Comparison of ENCODE assay signal across 8 mouse cellular contexts in the genomic region with DNA sequence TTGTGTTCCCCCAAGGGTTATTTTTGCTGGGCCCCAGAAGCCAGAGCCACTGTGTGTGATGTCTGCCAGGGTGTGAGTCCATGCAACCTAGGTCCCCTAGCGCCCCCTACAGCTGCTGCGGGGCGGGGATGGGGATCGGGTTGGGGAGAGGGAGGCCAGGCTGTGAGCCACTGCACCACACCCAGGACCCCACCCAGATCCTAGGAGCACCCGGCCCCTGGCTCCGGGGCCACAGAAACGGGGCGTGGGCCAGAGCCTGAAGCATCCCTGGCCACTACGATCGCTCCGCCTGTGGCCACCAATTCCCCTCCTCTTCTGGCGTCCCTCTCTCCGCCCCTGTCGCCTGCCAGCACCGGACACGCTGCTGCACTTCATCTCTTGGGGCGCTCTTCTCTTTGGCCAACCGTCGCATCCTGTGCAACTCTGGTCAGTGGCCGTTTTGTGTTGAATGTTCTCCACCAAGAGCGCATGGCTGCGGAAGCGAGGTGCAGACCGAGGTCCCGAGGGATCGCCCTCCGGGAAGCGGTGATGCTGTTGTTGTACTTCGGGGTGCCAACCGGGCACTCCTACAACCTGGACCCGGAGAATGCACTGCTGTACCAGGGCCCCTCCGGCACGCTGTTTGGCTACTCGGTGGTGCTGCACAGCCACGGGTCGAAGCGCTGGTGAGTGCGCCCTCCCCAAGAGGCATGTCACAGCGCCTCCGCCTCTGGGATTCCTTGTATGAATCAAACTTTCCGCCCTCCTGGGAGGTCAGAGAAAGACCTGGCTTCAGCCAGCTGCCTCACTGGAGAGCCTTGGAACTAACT. TPM values are rescaled to one million over a fixed set of nuclear protein-coding genes. Genes with fewer than 3 reads are reported as not detected.
A peak's percentile ranks its signal among the peaks of the same experiment; 100 is the strongest.
DNase-seq lines count a peak whose midpoint lies in the region; ATAC-seq lines count a peak whose summit lies in the region.

Gene Itga4 (plus strand): TSS at position 235 of the 809 bp plus-strand sequence.

- H3K4me2 ChIP-seq in intestine, embryonic 14.5 days (ENCODE audit: low read length), result peak within 1 kb of the TSS; percentile 83

- H3K27ac ChIP-seq in intestine, embryonic 14.5 days (ENCODE audit: low read depth), result peak within 1 kb of the TSS; percentile 47

- H3K9ac ChIP-seq in intestine, embryonic 14.5 days (ENCODE audit: low read length), result peak within 1 kb of the TSS; percentile 37

- peak; percentile 84 for ATAC-seq in intestine, embryonic 14.5 days (replicated peaks; ENCODE audit: low FRiP score, low TSS enrichment, low read depth)
- ATAC-seq in megakaryocyte progenitor cell, adult 5-6 weeks (replicated peaks; ENCODE audit: poor library complexity), result peak; percentile 47

- intact Hi-C loops in left cerebral cortex, postnatal 14 days (cut with DNase I), result loop anchor here (5.0 to 10.0 kb wide), 2 partner anchors 298 to 1211 kb away; no protein-coding TSS in a partner anchor

- H3K27me3 ChIP-seq in intestine, embryonic 14.5 days (replicated peaks; ENCODE audit: control insufficient read depth, insufficient read depth, low read length), result no peaks in the 10 kb centered on the region

- H3K36me3 ChIP-seq in intestine, embryonic 14.5 days (ENCODE audit: control insufficient read depth, insufficient read depth, low read length), result no peaks in the 10 kb centered on the region

- DNase-seq in adrenal gland, postnatal 10 days, result peak; percentile 68
- peak; percentile 84 for DNase-seq in embryo, embryonic 11 days
- peak; percentile 71 for DNase-seq in gastrocnemius, postnatal 25 days
- peak; percentile 81 for DNase-seq in intestine, embryonic 14.5 days (ENCODE audit: low spot score)
- DNase-seq in left cerebral cortex, postnatal 14 days (ENCODE audit: low spot score in 2 of 2), result peak; percentile 49 to 69
- DNase-seq in right cerebral cortex, postnatal 10 days (ENCODE audit: low spot score in 2 of 2), result peak; percentile 58 to 71
- DNase-seq in urinary bladder, postnatal 36 days (ENCODE audit: low spot score in 2 of 2), result peak; percentile 16 to 42

- no peaks in the 10 kb centered on the region for H3K9me3 ChIP-seq in intestine, embryonic 14.5 days (ENCODE audit: control insufficient read depth, low read length)

- H3K4me3 ChIP-seq in intestine, embryonic 14.5 days (ENCODE audit: low read depth, low read length), result peak within 1 kb of the TSS; percentile 36

- peaks cover 6% of the 10 kb centered on the region for H3K4me1 ChIP-seq in intestine, embryonic 14.5 days (replicated peaks; ENCODE audit: control insufficient read depth, insufficient read depth, low read length)

- WGBS in intestine, embryonic 14.5 days, result 1% methylated on average over 41 of the region's 41 CpGs

RNA-seq across cellular contexts. Expression of gene Itga4, which starts in this region (rescaled TPM):
- total RNA-seq in adrenal gland, postnatal 10 days (2021), result 1 to 10 TPM; 5.3 to 8.5 TPM
- 1 to 10 TPM; 3.7 to 5.1 TPM for total RNA-seq in gastrocnemius, postnatal 25 days (2021)
- 4.3 and 5.4 TPM in 2 replicates for polyA plus RNA-seq in intestine, embryonic 14.5 days (2014; fragmentation: Nextera tagmentation; extraction: Ambion mirVana)
- 10 to 100 TPM; 13.1 to 13.5 TPM for total RNA-seq in left cerebral cortex, postnatal 14 days (2021)
- 111 and 140 TPM in 2 replicates for total RNA-seq in megakaryocyte progenitor cell, adult 5-6 weeks (2015)
- total RNA-seq in megakaryocyte progenitor cell, adult 5-6 weeks (2017), result 80.4 and 107 TPM in 2 replicates

Comparison
In these comparisons a context has a peak if more than half of its experiments do, and no peak if none do; other contexts are left out.
1. Peak in every context shown above with its lines: DNase-seq, ATAC-seq, H3K4me3 ChIP-seq and H3K27ac ChIP-seq.
2. RNA of gene Itga4 (total RNA-seq): 80.4 to 140 TPM in megakaryocyte progenitor cell, adult 5-6 weeks; 13.1 to 13.5 TPM in left cerebral cortex, postnatal 14 days, 5.3 to 8.5 TPM in adrenal gland, postnatal 10 days and 3.7 to 5.1 TPM in gastrocnemius, postnatal 25 days; every median in the first group is over 4 times any median in the second.
3. DNase-seq: peak in every context shown above with its lines; median percentile 84 in embryo, embryonic 11 days; 81 in intestine, embryonic 14.5 days; 71 in gastrocnemius, postnatal 25 days; 68 in adrenal gland, postnatal 10 days; 64 in right cerebral cortex, postnatal 10 days; 59 in left cerebral cortex, postnatal 14 days; 29 in urinary bladder, postnatal 36 days.